Mouse (Mus musculus): ENCODE results near the gene Ruvbl1.

The Ruvbl1 gene

GRCm38 (mm10) chr6:88465181-88465920 lies at the start of gene Ruvbl1:
Gene Ruvbl1 (plus strand): TSS chr6:88465409.
- in situ Hi-C loops (cut with MboI, MseI) = no loop called here

GRCm38 (mm10) chr6:88416130-88416758 lies 49.0 kb upstream of the Ruvbl1 start:
- in situ Hi-C loops (cut with MboI, MseI) = no loop called here

- in situ Hi-C loops (cut with MboI, MseI) = loop anchor here in 1 of 2 experiments (5.0 kb wide), 1 partner anchor 39 kb away; no protein-coding TSS in a partner anchor
These were observed 34.0 kb upstream of the Ruvbl1 start for GRCm38 (mm10) chr6:88431202-88431601.

GRCm38 (mm10) chr6:88435609-88436008 lies 29.6 kb upstream of the Ruvbl1 start:
- in situ Hi-C loops (cut with MboI, MseI) = no loop called here

- in situ Hi-C loops (cut with MboI, MseI) = no loop called here
These were observed 26.2 kb upstream of the Ruvbl1 start for GRCm38 (mm10) chr6:88439056-88439455.

- in situ Hi-C loops (cut with MboI, MseI) = loop anchor here in 1 of 2 experiments (10.0 kb wide), 1 partner anchor 402 kb away; the partner anchor contains the start of gene Abtb1
These were observed 22.7 kb upstream of the Ruvbl1 start for GRCm38 (mm10) chr6:88442551-88442950.

GRCm38 (mm10) chr6:88443446-88443845 lies 21.8 kb upstream of the Ruvbl1 start:
- in situ Hi-C loops (cut with MboI, MseI) = loop anchor here in 1 of 2 experiments (10.0 kb wide), 1 partner anchor 401 kb away; the partner anchor contains the start of gene Abtb1

GRCm38 (mm10) chr6:88444076-88444750 lies 21.0 kb upstream of the Ruvbl1 start:
- in situ Hi-C loops (cut with MboI, MseI) = loop anchor here in 1 of 2 experiments (10.0 kb wide), 1 partner anchor 401 kb away; the partner anchor contains the start of gene Abtb1

- in situ Hi-C loops (cut with MboI, MseI) = loop anchor here in 1 of 2 experiments (10.0 kb wide), 1 partner anchor 399 kb away; the partner anchor contains the start of gene Abtb1
These were observed 19.5 kb upstream of the Ruvbl1 start for GRCm38 (mm10) chr6:88445661-88446060.

- in situ Hi-C loops (cut with MboI, MseI) = loop anchor here in 1 of 2 experiments (10.0 kb wide), 1 partner anchor 398 kb away; the partner anchor contains the start of gene Abtb1
These were observed 18.9 kb upstream of the Ruvbl1 start, which contains the start of gene Eefsec for GRCm38 (mm10) chr6:88446063-88447002. Gene Eefsec (minus strand): TSS chr6:88446539.

GRCm38 (mm10) chr6:88447454-88447853 lies 17.8 kb upstream of the Ruvbl1 start:
- in situ Hi-C loops (cut with MboI, MseI) = loop anchor here in 1 of 2 experiments (10.0 kb wide), 1 partner anchor 397 kb away; the partner anchor contains the start of gene Abtb1

GRCm38 (mm10) chr6:88454545-88454944 lies 10.7 kb upstream of the Ruvbl1 start:
- in situ Hi-C loops (cut with MboI, MseI) = no loop called here

- in situ Hi-C loops (cut with MboI, MseI) = no loop called here
These were observed 4.7 kb downstream of the Ruvbl1 start for GRCm38 (mm10) chr6:88469878-88470277.

- in situ Hi-C loops (cut with MboI, MseI) = no loop called here
These were observed 15.2 kb downstream of the Ruvbl1 start for GRCm38 (mm10) chr6:88480421-88480820.

- in situ Hi-C loops (cut with MboI, MseI) = no loop called here
These were observed 17.9 kb downstream of the Ruvbl1 start for GRCm38 (mm10) chr6:88483111-88483510.

- in situ Hi-C loops (cut with MboI, MseI) = no loop called here
These were observed 18.7 kb downstream of the Ruvbl1 start for GRCm38 (mm10) chr6:88483913-88484312.

GRCm38 (mm10) chr6:88485378-88485777 lies 20.2 kb downstream of the Ruvbl1 start:
- in situ Hi-C loops (cut with MboI, MseI) = no loop called here

- in situ Hi-C loops (cut with MboI, MseI) = no loop called here
These were observed 21.7 kb downstream of the Ruvbl1 start for GRCm38 (mm10) chr6:88486893-88487292.

GRCm38 (mm10) chr6:88489026-88489425 lies 23.8 kb downstream of the Ruvbl1 start:
- in situ Hi-C loops (cut with MboI, MseI) = no loop called here

- in situ Hi-C loops (cut with MboI, MseI) = loop anchor here (10.0 kb wide), 2 partner anchors 295 to 375 kb away; partner anchors contain the start of gene Gata2 (in 2 of the 2)
These were observed 24.6 kb downstream of the Ruvbl1 start for GRCm38 (mm10) chr6:88489834-88490233.

Measured in T-helper 17 cell (primary cell).